20 mouse cellular contexts compared by ENCODE assay signal in the genomic region with DNA sequence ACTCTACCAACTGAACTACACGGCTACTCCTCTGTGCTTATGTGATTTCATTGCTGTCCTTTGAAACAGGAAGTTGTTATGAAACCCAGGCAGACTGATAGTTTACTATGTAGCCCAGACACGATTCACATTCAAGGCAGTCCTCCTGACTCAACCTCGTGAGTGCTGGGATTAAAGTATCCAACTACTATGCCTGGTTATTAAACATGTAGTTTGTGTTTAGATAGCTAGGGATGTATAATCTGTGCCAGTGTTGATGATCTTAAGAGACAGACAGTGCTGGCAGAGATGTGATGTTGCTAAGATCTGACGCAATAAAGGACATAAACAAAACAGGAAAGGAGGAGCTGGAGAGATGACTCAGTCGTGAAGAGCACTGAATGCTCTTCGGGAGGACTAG. TPM values are rescaled to one million over a fixed set of nuclear protein-coding genes. Genes with fewer than 3 reads are reported as not detected.
DNase-seq lines count a peak whose midpoint lies in the region; ATAC-seq and TF ChIP-seq lines count a peak whose summit lies in the region.
"Had no signal": no experiment of that assay in that cellular context is flagged by ENCODE, and none has a peak within 500 bp of the region (broad histone marks: within the 10 kb centered on the region; RNA-seq: fewer than 3 reads in every experiment).

No protein-coding gene starts in this region.

- no peaks in the 10 kb centered on the region for H3K4me1 ChIP-seq in kidney, postnatal 0 days (replicated peaks; ENCODE audit: insufficient read depth, low read length)
- H3K4me1 ChIP-seq in kidney, embryonic 15.5 days, result peaks cover 25% of the 10 kb centered on the region
- no peaks in the 10 kb centered on the region for H3K4me1 ChIP-seq in cerebellum, adult 2 months (ENCODE audit: control insufficient read depth, insufficient read depth, low read length)

- no peak for ATAC-seq in kidney, postnatal 0 days (replicated peaks; ENCODE audit: low FRiP score, low read depth)
- no peak for ATAC-seq in kidney, embryonic 15.5 days (replicated peaks; ENCODE audit: low FRiP score)
- peak; percentile 37 for ATAC-seq in CD4-positive, CD25-positive, alpha-beta regulatory T cell, adult 4 months
- ATAC-seq in granulocyte monocyte progenitor cell, adult 5-6 weeks (replicated peaks; ENCODE audit: poor library complexity, severe bottlenecking), result peak; percentile 86
- ATAC-seq in neutrophil, adult 5-6 weeks (ENCODE audit: extremely low read depth, insufficient number of reproducible peaks, low FRiP score, poor library complexity, severe bottlenecking), result peak; percentile 55
- ATAC-seq: intestine, postnatal 0 days had no signal

- TF ChIP-seq POLR2A in cerebellum, adult 2 months (IDR thresholded peaks at IDR 0.05; ENCODE audit: borderline replicate concordance, insufficient read depth, low read length), result no peak

- WGBS in kidney, postnatal 0 days, result 47% methylated on average over 6 of the region's 6 CpGs
- WGBS in kidney, embryonic 15.5 days, result 45% methylated on average over 6 of the region's 6 CpGs
- WGBS in cerebellum, adult 2 months, result 77% methylated on average over 6 of the region's 6 CpGs

- H3K27me3 ChIP-seq in kidney, postnatal 0 days (ENCODE audit: insufficient read depth, low read length), result 0 out of 2 replicates have a peak, but pooled peaks cover 4% of the 10 kb centered on the region
- peaks cover 29% of the 10 kb centered on the region for H3K27me3 ChIP-seq in kidney, embryonic 15.5 days
- H3K27me3 ChIP-seq in cerebellum, adult 2 months (ENCODE audit: control insufficient read depth, insufficient read depth, low read length), result no peaks in the 10 kb centered on the region; the same call in 1 of the 2 replicates

- H3K36me3 ChIP-seq in kidney, postnatal 0 days (ENCODE audit: insufficient read depth, low read length), result no peaks in the 10 kb centered on the region
- H3K36me3 ChIP-seq in kidney, embryonic 15.5 days, result no peaks in the 10 kb centered on the region
- H3K36me3 ChIP-seq: forebrain, embryonic 10.5 days; hindbrain, embryonic 12.5 days; limb, embryonic 15.5 days; lung, embryonic 15.5 days; midbrain, embryonic 12.5 days had no signal

- H3K9ac ChIP-seq in kidney, postnatal 0 days (ENCODE audit: low read depth, low read length), result no peak overlapping the region
- H3K9ac ChIP-seq in kidney, embryonic 15.5 days, result no peak overlapping the region
- H3K9ac ChIP-seq: hindbrain, embryonic 12.5 days; limb, embryonic 15.5 days; lung, embryonic 15.5 days; midbrain, embryonic 12.5 days had no signal

- no peak for DNase-seq in kidney, postnatal 0 days (ENCODE audit: low spot score)
- no peak for DNase-seq in cerebellum, adult 2 months
- DNase-seq in testis, postnatal 10 days (ENCODE audit: low spot score), result no peak
- DNase-seq in cerebellum, adult 8-10 months, result no peak
- DNase-seq: cerebellum, adult 11 months; gastrocnemius, postnatal 36 days; right cerebral cortex, postnatal 14 days; thymus, adult 2 months had no signal

- no peak overlapping the region for H3K4me3 ChIP-seq in kidney, postnatal 0 days (replicated peaks; ENCODE audit: low read depth, low read length)
- no peak overlapping the region for H3K4me3 ChIP-seq in kidney, embryonic 15.5 days (replicated peaks)
- no peak overlapping the region for H3K4me3 ChIP-seq in cerebellum, adult 2 months (replicated peaks; ENCODE audit: insufficient read depth, low read depth, low read length)
- H3K4me3 ChIP-seq: hindbrain, embryonic 12.5 days; lung, embryonic 15.5 days; myocyte had no signal

- peak overlapping the region; percentile 75; the same call in 1 of the 2 replicates for H3K27ac ChIP-seq in kidney, postnatal 0 days
- no peak overlapping the region for H3K27ac ChIP-seq in kidney, embryonic 15.5 days
- H3K27ac ChIP-seq in cerebellum, adult 2 months (ENCODE audit: insufficient read depth, low read length), result no peak overlapping the region
- H3K27ac ChIP-seq: forebrain, embryonic 10.5 days; hindbrain, embryonic 12.5 days; limb, embryonic 15.5 days; lung, embryonic 15.5 days; midbrain, embryonic 12.5 days had no signal

- no peak overlapping the region for H3K4me2 ChIP-seq in kidney, postnatal 0 days (ENCODE audit: low read length)
- no peak overlapping the region for H3K4me2 ChIP-seq in kidney, embryonic 15.5 days

- TF ChIP-seq CTCF in kidney, postnatal 0 days (IDR thresholded peaks at IDR 0.05; ENCODE audit: low read depth), result no peak
- no peak for TF ChIP-seq CTCF in cerebellum, adult 2 months (IDR thresholded peaks at IDR 0.05; ENCODE audit: borderline replicate concordance, insufficient read depth, low read depth, low read length)

- H3K9me3 ChIP-seq in kidney, postnatal 0 days (replicated peaks; ENCODE audit: low read length), result no peaks in the 10 kb centered on the region
- no peaks in the 10 kb centered on the region for H3K9me3 ChIP-seq in kidney, embryonic 15.5 days (replicated peaks)
- H3K9me3 ChIP-seq: forebrain, embryonic 10.5 days; hindbrain, embryonic 12.5 days; limb, embryonic 15.5 days; lung, embryonic 15.5 days; midbrain, embryonic 12.5 days had no signal

RNA-seq across cellular contexts. Expression of gene Kcnj8, which starts 1.5 kb away (rescaled TPM):
- polyA plus RNA-seq in kidney, postnatal 0 days (2015; fragmentation: Nextera tagmentation; extraction: Ambion mirVana), result 31.1 and 35.9 TPM in 2 replicates
- polyA plus RNA-seq in kidney, embryonic 15.5 days (2015; fragmentation: Nextera tagmentation; extraction: Ambion mirVana), result 24.4 and 26.8 TPM in 2 replicates
- polyA plus RNA-seq in CD4-positive, CD25-positive, alpha-beta regulatory T cell, adult 4 months (2017; shearing (Covaris generic)), result not detected
- total RNA-seq in granulocyte monocyte progenitor cell, adult 5-6 weeks (2014; fragmentation: Nextera tagmentation), result not detected in 2 replicates
- not detected in 2 replicates for total RNA-seq in granulocyte monocyte progenitor cell, adult 5-6 weeks (2017)
- total RNA-seq in neutrophil, adult 5-6 weeks (2017), result 0.49 and 0.70 TPM in 2 replicates
- polyA plus RNA-seq in cerebellum, adult 2 months (2012; rRNA removed), result 5.8 and 6.1 TPM in 2 replicates
- total RNA-seq: MEL had no signal

Comparison
In these comparisons a context has a peak if more than half of its experiments do, and no peak if none do; other contexts are left out.
1. ATAC-seq: peak in CD4-positive, CD25-positive, alpha-beta regulatory T cell, adult 4 months (single experiment), granulocyte monocyte progenitor cell, adult 5-6 weeks (single experiment) and neutrophil, adult 5-6 weeks (single experiment); none in kidney, postnatal 0 days (single experiment) and kidney, embryonic 15.5 days (single experiment).